8 mouse cellular contexts compared by ENCODE assay signal in genomic region chr5:67307659-67308222, GRCm38 (mm10). TPM values are rescaled to one million over a fixed set of nuclear protein-coding genes. Genes with fewer than 3 reads are reported as not detected.
DNase-seq lines count a peak whose midpoint lies in the region; ATAC-seq and TF ChIP-seq lines count a peak whose summit lies in the region.

No protein-coding gene starts in this region.

- no peak for DNase-seq in lung, adult 2 months
- DNase-seq in lung, postnatal 25 days (ENCODE audit: low spot score) = no peak
- no peak for DNase-seq in left cerebral cortex, adult 9 months (ENCODE audit: low spot score in 2 of 2)
- no peak for DNase-seq in thymus, postnatal 0 days (ENCODE audit: low spot score)
- no peak for DNase-seq in adrenal gland, postnatal 36 days

- ATAC-seq in intestine, embryonic 16.5 days = no peak
- ATAC-seq in neural tube, embryonic 13.5 days (ENCODE audit: low read depth) = no peak

- peaks cover 5% of the 10 kb centered on the region for H3K4me1 ChIP-seq in lung, adult 2 months (ENCODE audit: control insufficient read depth, insufficient read depth, low read length)
- H3K4me1 ChIP-seq in cortical plate, adult 2 months (ENCODE audit: control insufficient read depth, insufficient read depth, low read length) = peaks cover 4% of the 10 kb centered on the region; the same call in 1 of the 2 replicates
- H3K4me1 ChIP-seq in intestine, embryonic 16.5 days (ENCODE audit: control insufficient read depth, insufficient read depth, low read length) = peaks cover 6% of the 10 kb centered on the region
- peaks cover 38% of the 10 kb centered on the region for H3K4me1 ChIP-seq in neural tube, embryonic 13.5 days (replicated peaks)

- H3K4me2 ChIP-seq in intestine, embryonic 16.5 days (ENCODE audit: low read depth, low read length) = peak overlapping the region; percentile 55
- peak overlapping the region; percentile 88 for H3K4me2 ChIP-seq in neural tube, embryonic 13.5 days

- H3K36me3 ChIP-seq in intestine, embryonic 16.5 days (ENCODE audit: control insufficient read depth, insufficient read depth, low read length) = no peaks in the 10 kb centered on the region
- H3K36me3 ChIP-seq in neural tube, embryonic 13.5 days = 0 out of 2 replicates have a peak, but pooled peaks cover 5% of the 10 kb centered on the region

- no peak for TF ChIP-seq POLR2A in lung, adult 2 months (IDR thresholded peaks at IDR 0.05; ENCODE audit: borderline replicate concordance, extremely low read depth, low read depth, low read length)
- TF ChIP-seq POLR2A in cortical plate, adult 2 months (IDR thresholded peaks at IDR 0.05; ENCODE audit: extremely low read depth, insufficient read depth, low read length) = no peak

- peak overlapping the region; percentile 96 for H3K9ac ChIP-seq in intestine, embryonic 16.5 days (ENCODE audit: low read depth, low read length)
- peak overlapping the region; percentile 95 for H3K9ac ChIP-seq in neural tube, embryonic 13.5 days

- WGBS in lung, adult 2 months = 23% methylated on average over 13 of the region's 13 CpGs
- 28% methylated on average over 13 of the region's 13 CpGs for WGBS in intestine, embryonic 16.5 days
- 35% methylated on average over 13 of the region's 13 CpGs for WGBS in neural tube, embryonic 13.5 days

- no peak for TF ChIP-seq CTCF in lung, adult 2 months (IDR thresholded peaks at IDR 0.05; ENCODE audit: insufficient read depth, low read length)
- TF ChIP-seq CTCF in cortical plate, adult 2 months (IDR thresholded peaks at IDR 0.05; ENCODE audit: extremely low read depth, insufficient read depth, low read length) = no peak

- H3K27me3 ChIP-seq in intestine, embryonic 16.5 days (replicated peaks; ENCODE audit: control insufficient read depth, insufficient read depth, low read length) = no peaks in the 10 kb centered on the region
- H3K27me3 ChIP-seq in neural tube, embryonic 13.5 days = no peaks in the 10 kb centered on the region

- no peaks in the 10 kb centered on the region for H3K9me3 ChIP-seq in intestine, embryonic 16.5 days (ENCODE audit: control insufficient read depth, low read length)
- no peaks in the 10 kb centered on the region for H3K9me3 ChIP-seq in neural tube, embryonic 13.5 days

- no peak overlapping the region for H3K27ac ChIP-seq in cortical plate, adult 2 months (ENCODE audit: insufficient read depth, low read length)
- H3K27ac ChIP-seq in intestine, embryonic 16.5 days (ENCODE audit: low read length) = no peak overlapping the region
- no peak overlapping the region for H3K27ac ChIP-seq in neural tube, embryonic 13.5 days (replicated peaks)

- H3K4me3 ChIP-seq in lung, adult 2 months (replicated peaks; ENCODE audit: extremely low read depth, low read depth, low read length) = peak overlapping the region; percentile 94
- peak overlapping the region; percentile 57 for H3K4me3 ChIP-seq in cortical plate, adult 2 months (ENCODE audit: insufficient read depth, low read length)
- H3K4me3 ChIP-seq in intestine, embryonic 16.5 days (ENCODE audit: low read length) = peak overlapping the region; percentile 98
- peak overlapping the region; percentile 98 for H3K4me3 ChIP-seq in neural tube, embryonic 13.5 days

RNA-seq across cellular contexts. Expression of gene Slc30a9, which starts 1.0 kb away (rescaled TPM):
- polyA plus RNA-seq in lung, adult 2 months (2012; rRNA removed) = 22.6 and 26.2 TPM in 2 replicates
- polyA plus RNA-seq in cortical plate, adult 2 months (2012; rRNA removed) = 110 and 132 TPM in 2 replicates
- polyA plus RNA-seq in intestine, embryonic 16.5 days (2015; fragmentation: Nextera tagmentation; extraction: Ambion mirVana) = 71.0 and 75.6 TPM in 2 replicates
- polyA plus RNA-seq in neural tube, embryonic 13.5 days (2015; fragmentation: Nextera tagmentation; extraction: Ambion mirVana) = 172 and 173 TPM in 2 replicates
- polyA plus RNA-seq in thymus, postnatal 0 days (2015; fragmentation: Nextera tagmentation; extraction: Ambion mirVana) = 62.6 and 72.5 TPM in 2 replicates
- 100 to 1,000 TPM; 114 to 142 TPM for total RNA-seq in adrenal gland, postnatal 36 days (2021)

RNA-seq across cellular contexts. Expression of gene Tmem33, which starts 47.4 kb away (rescaled TPM):
- 98.4 and 100 TPM in 2 replicates for polyA plus RNA-seq in lung, adult 2 months (2012; rRNA removed)
- polyA plus RNA-seq in cortical plate, adult 2 months (2012; rRNA removed) = 48.8 and 67.7 TPM in 2 replicates
- 127 and 132 TPM in 2 replicates for polyA plus RNA-seq in intestine, embryonic 16.5 days (2015; fragmentation: Nextera tagmentation; extraction: Ambion mirVana)
- polyA plus RNA-seq in neural tube, embryonic 13.5 days (2015; fragmentation: Nextera tagmentation; extraction: Ambion mirVana) = 80.7 and 85.7 TPM in 2 replicates
- polyA plus RNA-seq in thymus, postnatal 0 days (2015; fragmentation: Nextera tagmentation; extraction: Ambion mirVana) = 87.8 and 95.6 TPM in 2 replicates
- total RNA-seq in adrenal gland, postnatal 36 days (2021) = 100 to 1,000 TPM; 121 to 144 TPM
